Mouse (Mus musculus): ENCODE results near the gene Tead3. TPM values are rescaled to one million over a fixed set of nuclear protein-coding genes. Genes with fewer than 3 reads are reported as not detected.

Tead3 gene
- polyA plus RNA-seq, 1 experiment = 2.5 TPM

GRCm38 (mm10) chr17:28298888-28299287 is 51.7 kb downstream of the Tead3 start:
- Histone ChIP-seq H3K4me3 (ENCODE audit: insufficient read depth, low read length) (no peak overlapping the region), H3K27ac (ENCODE audit: insufficient read depth, low read length) (no peak overlapping the region), H3K4me1 (ENCODE audit: control insufficient read depth, insufficient read depth, low read length) (no peaks in the 10 kb centered on the region)
- TF ChIP-seq CTCF (IDR thresholded peaks at IDR 0.05; ENCODE audit: extremely low read depth, insufficient read depth, low read length) (no peak), POLR2A (IDR thresholded peaks at IDR 0.05; ENCODE audit: extremely low read depth, insufficient read depth, low read length) (no peak)

GRCm38 (mm10) chr17:28294449-28295333 is 55.9 kb downstream of the Tead3 start:
- no peak overlapping the region for H3K27ac ChIP-seq (ENCODE audit: insufficient read depth, low read length)
- no peaks in the 10 kb centered on the region for H3K4me1 ChIP-seq (ENCODE audit: control insufficient read depth, insufficient read depth, low read length)
- no peak for TF ChIP-seq POLR2A (IDR thresholded peaks at IDR 0.05; ENCODE audit: extremely low read depth, insufficient read depth, low read length)
- no peak for TF ChIP-seq CTCF (IDR thresholded peaks at IDR 0.05; ENCODE audit: extremely low read depth, insufficient read depth, low read length)
- H3K4me3 ChIP-seq (ENCODE audit: insufficient read depth, low read length) = no peak overlapping the region

- TF ChIP-seq CTCF (IDR thresholded peaks at IDR 0.05; ENCODE audit: extremely low read depth, insufficient read depth, low read length) (no peak), POLR2A (IDR thresholded peaks at IDR 0.05; ENCODE audit: extremely low read depth, insufficient read depth, low read length) (no peak)
- H3K27ac ChIP-seq (ENCODE audit: insufficient read depth, low read length) = peak overlapping the region; percentile 28; the same call in 1 of the 2 replicates
- H3K4me3 ChIP-seq (ENCODE audit: insufficient read depth, low read length) = no peak overlapping the region
- no peaks in the 10 kb centered on the region for H3K4me1 ChIP-seq (ENCODE audit: control insufficient read depth, insufficient read depth, low read length)
Observed at GRCm38 (mm10) chr17:28293716-28294115, 56.9 kb downstream of the Tead3 start.

GRCm38 (mm10) chr17:28291346-28291745 is 59.3 kb downstream of the Tead3 start:
- Histone ChIP-seq H3K4me3 (ENCODE audit: insufficient read depth, low read length) (no peak overlapping the region), H3K27ac (ENCODE audit: insufficient read depth, low read length) (no peak overlapping the region), H3K4me1 (ENCODE audit: control insufficient read depth, insufficient read depth, low read length) (no peaks in the 10 kb centered on the region)
- TF ChIP-seq CTCF (IDR thresholded peaks at IDR 0.05; ENCODE audit: extremely low read depth, insufficient read depth, low read length) (no peak), POLR2A (IDR thresholded peaks at IDR 0.05; ENCODE audit: extremely low read depth, insufficient read depth, low read length) (no peak)

GRCm38 (mm10) chr17:28290671-28291070 is 59.9 kb downstream of the Tead3 start:
- no peaks in the 10 kb centered on the region for H3K4me1 ChIP-seq (ENCODE audit: control insufficient read depth, insufficient read depth, low read length)
- H3K4me3 ChIP-seq (ENCODE audit: insufficient read depth, low read length) = no peak overlapping the region
- H3K27ac ChIP-seq (ENCODE audit: insufficient read depth, low read length) = no peak overlapping the region
- TF ChIP-seq POLR2A (IDR thresholded peaks at IDR 0.05; ENCODE audit: extremely low read depth, insufficient read depth, low read length) = no peak
- TF ChIP-seq CTCF (IDR thresholded peaks at IDR 0.05; ENCODE audit: extremely low read depth, insufficient read depth, low read length) = no peak

- Histone ChIP-seq H3K4me1 (ENCODE audit: control insufficient read depth, insufficient read depth, low read length) (no peaks in the 10 kb centered on the region), H3K27ac (ENCODE audit: insufficient read depth, low read length) (no peak overlapping the region), H3K4me3 (ENCODE audit: insufficient read depth, low read length) (no peak overlapping the region)
- no peak for TF ChIP-seq POLR2A (IDR thresholded peaks at IDR 0.05; ENCODE audit: extremely low read depth, insufficient read depth, low read length)
- TF ChIP-seq CTCF (IDR thresholded peaks at IDR 0.05; ENCODE audit: extremely low read depth, insufficient read depth, low read length) = no peak
Observed at GRCm38 (mm10) chr17:28290262-28290661, 60.4 kb downstream of the Tead3 start.

- H3K27ac ChIP-seq (ENCODE audit: insufficient read depth, low read length) = no peak overlapping the region
- TF ChIP-seq POLR2A (IDR thresholded peaks at IDR 0.05; ENCODE audit: extremely low read depth, insufficient read depth, low read length) = no peak
- peak; percentile 34; the same call in 1 of the 2 replicates for TF ChIP-seq CTCF (IDR thresholded peaks at IDR 0.05; ENCODE audit: extremely low read depth, insufficient read depth, low read length)
- H3K4me3 ChIP-seq (ENCODE audit: insufficient read depth, low read length) = no peak overlapping the region
- no peaks in the 10 kb centered on the region for H3K4me1 ChIP-seq (ENCODE audit: control insufficient read depth, insufficient read depth, low read length)
Observed at GRCm38 (mm10) chr17:28287980-28288379, 62.6 kb downstream of the Tead3 start.

- TF ChIP-seq POLR2A (IDR thresholded peaks at IDR 0.05; ENCODE audit: extremely low read depth, insufficient read depth, low read length) = no peak
- TF ChIP-seq CTCF (IDR thresholded peaks at IDR 0.05; ENCODE audit: extremely low read depth, insufficient read depth, low read length) = no peak
- Histone ChIP-seq H3K27ac (ENCODE audit: insufficient read depth, low read length) (no peak overlapping the region), H3K4me3 (ENCODE audit: insufficient read depth, low read length) (no peak overlapping the region), H3K4me1 (ENCODE audit: control insufficient read depth, insufficient read depth, low read length) (no peaks in the 10 kb centered on the region)
Observed at GRCm38 (mm10) chr17:28287578-28287977, 63.0 kb downstream of the Tead3 start.

GRCm38 (mm10) chr17:28286964-28287363 is 63.7 kb downstream of the Tead3 start:
- Histone ChIP-seq H3K4me1 (ENCODE audit: control insufficient read depth, insufficient read depth, low read length) (no peaks in the 10 kb centered on the region), H3K4me3 (ENCODE audit: insufficient read depth, low read length) (no peak overlapping the region), H3K27ac (ENCODE audit: insufficient read depth, low read length) (no peak overlapping the region)
- TF ChIP-seq CTCF (IDR thresholded peaks at IDR 0.05; ENCODE audit: extremely low read depth, insufficient read depth, low read length) = no peak
- TF ChIP-seq POLR2A (IDR thresholded peaks at IDR 0.05; ENCODE audit: extremely low read depth, insufficient read depth, low read length) = no peak

- Histone ChIP-seq H3K4me1 (ENCODE audit: control insufficient read depth, insufficient read depth, low read length) (no peaks in the 10 kb centered on the region), H3K27ac (ENCODE audit: insufficient read depth, low read length) (no peak overlapping the region), H3K4me3 (ENCODE audit: insufficient read depth, low read length) (no peak overlapping the region)
- TF ChIP-seq POLR2A (IDR thresholded peaks at IDR 0.05; ENCODE audit: extremely low read depth, insufficient read depth, low read length) (no peak), CTCF (IDR thresholded peaks at IDR 0.05; ENCODE audit: extremely low read depth, insufficient read depth, low read length) (no peak)
Observed at GRCm38 (mm10) chr17:28286133-28286532, 64.5 kb downstream of the Tead3 start.
